Mouse (Mus musculus) cerebellum, adult 11-12 months (tissue): ENCODE measurements around the gene Vmn1r15.

Experiments
- DNase-seq: peaks from one replicate; pipeline ENCODE4 v3.0.0; 2022

The Vmn1r15 gene

DNA sequence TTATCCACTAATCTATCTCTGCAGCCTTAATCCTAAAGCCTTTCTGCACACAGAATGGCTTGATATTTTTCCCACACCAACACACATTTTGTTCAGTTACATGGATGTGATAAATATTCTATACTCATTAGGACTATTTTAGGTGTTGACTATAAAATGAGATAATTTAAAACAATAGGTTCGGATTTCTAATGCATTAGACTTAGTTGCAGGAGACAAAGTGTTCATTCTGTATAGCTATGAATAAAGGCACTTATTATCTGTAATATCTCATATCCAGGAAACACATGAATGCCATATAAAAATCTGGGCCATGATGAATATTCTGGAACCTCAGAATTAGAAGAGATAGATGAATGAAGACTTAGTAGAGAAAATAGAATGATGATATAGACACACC is at the start of gene Vmn1r15:
Gene Vmn1r15, plus strand, starts transcription at position 301 of the 400 bp plus-strand sequence.
- no peak for DNase-seq

DNA sequence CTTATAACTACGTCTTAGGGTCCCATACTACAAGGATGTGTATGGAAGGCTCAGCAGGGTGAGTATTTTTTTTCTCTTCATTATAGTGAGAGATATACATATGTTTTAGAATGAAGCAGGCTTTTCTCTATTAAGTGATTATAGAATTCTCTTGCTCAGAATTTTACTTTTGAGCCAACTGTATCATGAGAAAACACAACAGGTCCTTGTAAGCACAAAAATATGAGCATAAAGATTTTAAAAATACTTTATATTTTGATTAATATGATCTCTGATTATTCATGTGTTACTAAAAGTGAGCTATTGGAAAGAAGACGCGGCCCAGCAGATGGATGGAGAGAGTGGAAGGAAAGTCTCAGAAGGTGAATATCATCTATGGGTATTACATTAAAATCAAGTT is 26.4 kb upstream of the Vmn1r15 start, which contains the start of gene Vmn1r14:
Gene Vmn1r14, plus strand, starts transcription at position 301 of the 400 bp plus-strand sequence.
- no peak for DNase-seq

DNA sequence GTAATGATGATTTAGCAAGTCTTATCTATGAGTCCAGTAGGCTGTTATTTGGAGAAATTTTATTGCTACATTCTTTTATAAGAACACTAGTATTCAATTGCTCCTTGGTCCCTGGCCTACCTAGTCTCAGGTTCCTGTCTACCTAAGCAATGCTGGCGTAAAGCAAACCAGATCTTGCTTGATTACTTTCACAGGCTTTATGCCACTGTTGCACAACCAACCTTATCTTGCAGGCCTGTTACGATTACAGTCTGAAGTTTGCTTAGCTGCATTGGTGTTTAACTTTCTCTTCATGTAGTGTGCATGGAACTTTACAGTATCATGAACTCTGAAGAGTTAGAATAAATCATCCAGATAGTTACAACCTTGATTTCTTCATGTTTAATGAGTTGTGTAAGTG is 3.2 kb downstream of the Vmn1r15 start:
- no peak for DNase-seq

DNA sequence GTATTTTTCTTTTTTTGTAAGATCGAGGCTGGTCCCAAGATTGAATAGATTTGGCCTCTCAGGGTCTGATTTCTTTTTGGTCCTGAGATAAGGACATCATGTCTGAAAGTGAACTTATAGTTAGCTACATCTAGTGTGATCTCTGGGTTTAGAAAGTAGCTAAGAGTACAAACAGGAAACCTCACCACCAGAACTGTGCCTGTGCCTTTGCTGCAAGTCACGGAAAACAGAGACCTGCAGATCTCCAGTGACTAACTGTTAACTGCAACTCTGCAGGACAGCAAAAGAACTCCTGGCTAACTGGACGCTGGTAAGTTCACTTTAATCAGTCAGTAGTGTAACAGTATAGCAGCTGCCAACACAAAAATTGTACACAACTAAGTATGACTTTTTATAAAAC is 14.1 kb downstream of the Vmn1r15 start:
- no peak for DNase-seq

DNA sequence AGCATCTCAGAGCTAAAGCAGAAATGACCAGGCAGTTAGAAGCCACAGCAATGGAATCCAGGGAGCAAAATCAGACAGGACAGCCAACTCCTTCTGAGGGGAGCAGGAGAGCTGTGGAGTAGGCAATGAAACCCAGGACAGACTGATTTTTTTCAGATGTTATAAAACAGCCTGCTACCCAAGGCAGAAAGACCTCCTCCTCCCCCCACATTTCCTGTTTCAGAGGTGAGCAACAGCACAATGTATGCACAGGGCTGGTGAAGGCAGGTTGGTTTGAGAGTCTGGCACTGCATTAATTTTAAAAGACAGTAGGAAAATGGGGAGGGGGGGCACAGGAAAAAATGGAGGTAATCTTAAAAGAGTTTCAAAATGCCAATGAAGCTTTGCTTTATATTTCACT is 14.8 kb downstream of the Vmn1r15 start:
- DNase-seq = no peak

DNA sequence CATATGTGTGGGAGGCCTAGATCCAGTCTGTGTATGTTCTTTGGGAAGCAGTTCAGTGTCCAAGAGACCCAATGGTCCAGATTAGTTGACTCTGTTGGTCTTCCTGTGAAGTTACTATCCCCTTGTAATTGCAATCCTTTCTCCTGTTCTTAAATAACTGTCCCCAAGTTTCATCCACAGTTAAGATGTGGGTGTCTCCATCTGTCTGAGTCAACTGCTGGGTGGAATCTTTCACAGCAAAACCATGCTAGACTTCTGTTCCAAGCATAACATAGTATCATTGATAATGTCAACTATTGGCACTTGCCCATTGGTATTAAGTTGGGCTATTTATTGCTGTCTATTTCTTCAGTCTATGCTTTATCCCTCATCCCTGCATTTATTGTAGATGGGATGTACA is 21.2 kb downstream of the Vmn1r15 start:
- no peak for DNase-seq
